Mouse (Mus musculus) B cell, adult (primary cell): ENCODE measurements around the gene Nrde2. TPM values are rescaled to one million over a fixed set of nuclear protein-coding genes. Genes with fewer than 3 reads are reported as not detected.

Source experiments
- total RNA-seq: library from RNA; stranded (reverse); gene quantifications from 4 replicates; pipeline ENCODE4 v1.2.4, GENCODE M21; 2023; ENCODE audit not compliant: inconsistent age

Nrde2 gene
- total RNA-seq = 25.8 to 29.8 TPM (median 27.8 TPM) in 4 replicates

GRCm38 (mm10) chr12:100159261-100159975, at the start of gene Nrde2:
Nrde2 (minus strand) TSS chr12:100159653.

GRCm38 (mm10) chr12:100198967-100199660, 39.7 kb upstream of the Nrde2 start, which contains the start of gene Calm1:
Calm1 (plus strand) TSS chr12:100199435.

GRCm38 (mm10) chr12:100109986-100110696, 49.3 kb downstream of the Nrde2 start, which contains the start of gene Psmc1:
Psmc1 (plus strand) TSS chr12:100110154.

Other genes with a start within 250 kb of the Nrde2 start
- gene Kcnk13, start 195.2 kb downstream of the Nrde2 start, total RNA-seq = 6.6 to 9.4 TPM (median 7.9 TPM) in 4 replicates
- 79.8 to 92.8 TPM (median 85.0 TPM) in 4 replicates for gene Psmc1, start 49.5 kb downstream of the Nrde2 start, total RNA-seq
- 518 to 602 TPM (median 551 TPM) in 4 replicates for gene Calm1, start 39.8 kb upstream of the Nrde2 start, total RNA-seq